Mouse (Mus musculus) c-Kit-positive CD71-positive TER-119-positive erythroid progenitor cells, embryonic 14.5 days (primary cell): Measurements from ENCODE around the gene Nipsnap2.
"Not testable (repeated sequence)": the region's sequence is repeated elsewhere in the genome, so short reads cannot be mapped to it uniquely, and the experiment has no call there.

ENCODE experiments used
- DNase-seq: peaks from one replicate; pipeline ENCODE4 v3.0.0-alpha.2; 2013; ENCODE audit warnings: low spot score

Gene Nipsnap2

DNA sequence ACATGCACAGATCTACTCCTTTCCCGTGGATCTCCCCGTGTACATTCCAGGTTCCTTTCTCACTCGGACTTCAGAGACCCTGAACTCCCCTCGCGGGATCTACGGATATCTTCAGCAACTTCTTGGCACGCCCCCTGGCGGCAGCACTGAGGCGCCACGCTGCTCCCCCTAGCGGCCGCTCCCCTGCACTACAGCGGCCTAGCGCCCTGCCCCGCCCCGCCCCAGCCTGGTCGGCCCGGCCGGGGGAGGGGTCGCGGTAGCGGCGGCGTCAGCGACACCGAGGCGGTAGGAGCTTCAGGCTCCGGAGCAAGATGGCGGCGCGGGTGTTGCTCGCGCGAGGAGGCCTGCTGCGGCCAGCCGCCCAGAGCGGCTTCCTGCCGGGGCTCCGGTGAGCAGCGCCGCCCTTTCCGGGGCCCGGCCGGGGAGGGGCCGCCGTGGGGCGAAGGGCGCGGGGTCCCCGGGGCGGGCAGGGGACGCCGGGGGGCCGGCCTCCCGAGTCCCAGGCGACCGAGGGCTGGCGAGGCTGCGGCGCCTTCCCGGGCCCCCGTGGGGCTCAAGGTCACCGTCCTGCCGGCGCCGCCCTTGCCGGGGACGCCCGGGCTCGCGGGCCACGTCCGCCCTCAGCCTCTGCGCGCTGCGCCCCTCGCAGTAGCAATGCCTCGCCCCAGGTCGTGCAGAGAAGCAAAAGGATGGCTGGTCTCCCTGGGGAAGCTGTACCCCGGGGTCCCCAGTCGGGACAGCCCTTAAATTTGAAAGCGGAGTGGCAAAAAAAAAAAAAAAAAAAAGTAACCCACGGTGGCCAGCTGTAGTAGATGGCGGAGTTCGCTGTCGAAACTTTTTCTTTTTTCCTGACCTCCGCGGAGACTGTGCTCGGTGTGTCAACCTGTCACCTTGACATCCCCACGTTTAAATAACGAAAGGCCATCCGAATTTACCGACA is at the start of gene Nipsnap2:
TSS of gene Nipsnap2 (plus strand) at position 230 of the 940 bp plus-strand sequence.
- DNase-seq: peak; percentile 82

GRCm38 (mm10) chr5:129685141-129685540 is 39.7 kb upstream of the Nipsnap2 start:
- DNase-seq: not testable (repeated sequence)

DNA sequence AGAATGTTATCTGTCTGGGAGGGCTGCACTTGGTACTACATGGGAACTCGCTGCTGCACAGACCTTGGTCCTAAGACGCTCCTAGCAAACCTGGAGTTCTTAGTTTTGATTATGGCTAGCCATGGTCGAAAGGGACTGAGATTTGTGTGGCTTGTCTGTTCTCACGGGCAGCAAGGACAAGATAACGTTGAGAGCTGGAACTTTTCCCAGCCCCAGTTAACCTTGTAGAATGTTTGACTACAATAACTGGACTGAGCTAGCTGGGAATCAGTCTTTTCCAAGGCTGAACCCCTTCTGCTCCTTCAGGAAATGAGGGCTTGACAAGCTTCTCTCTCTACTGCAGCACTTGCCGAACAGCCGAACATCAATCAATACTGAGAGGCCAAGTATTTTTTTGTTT is 37.2 kb upstream of the Nipsnap2 start:
- DNase-seq: no peak

GRCm38 (mm10) chr5:129690528-129690927 is 34.3 kb upstream of the Nipsnap2 start:
- no peak for DNase-seq

DNA sequence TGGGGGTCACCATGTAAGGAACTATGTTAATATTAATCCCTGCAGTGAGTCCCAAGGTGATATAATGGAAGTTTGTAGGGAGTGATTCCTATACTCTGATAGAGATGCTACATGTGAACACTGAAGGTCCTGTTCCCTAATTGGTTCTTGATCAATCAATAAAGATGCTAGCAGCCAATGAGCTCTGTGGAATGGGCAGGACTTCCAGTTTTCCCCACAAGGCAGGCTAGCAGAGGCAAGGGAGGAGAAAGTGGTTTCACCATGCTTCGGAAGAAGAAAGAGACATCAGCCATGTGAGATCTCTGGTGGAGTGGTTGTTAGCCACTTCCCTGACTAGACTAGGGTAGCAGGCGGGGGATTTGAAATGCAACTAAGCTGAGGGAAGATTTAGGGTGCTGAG is 24.4 kb upstream of the Nipsnap2 start:
- no peak for DNase-seq

GRCm38 (mm10) chr5:129701706-129702105 is 23.2 kb upstream of the Nipsnap2 start:
- DNase-seq: no peak

DNA sequence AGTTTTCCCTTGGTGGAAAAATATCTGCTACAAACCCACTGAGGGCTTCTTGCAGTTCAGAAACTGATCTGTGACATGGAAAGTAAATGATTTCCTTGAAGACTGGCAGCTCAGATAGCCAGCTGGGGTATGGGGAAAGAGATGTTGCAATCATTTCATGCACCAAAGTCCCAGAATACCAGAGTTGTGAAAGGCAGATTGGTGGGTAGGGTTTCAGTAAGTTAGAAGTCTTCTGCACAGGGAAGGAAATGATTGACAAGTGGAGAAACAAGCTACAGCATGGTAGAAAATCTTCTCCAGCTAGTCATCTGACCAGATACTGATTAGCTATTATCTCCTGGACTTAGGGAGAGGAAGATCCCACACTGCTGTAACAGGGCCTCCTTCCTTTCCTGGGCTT is 21.5 kb upstream of the Nipsnap2 start:
- no peak for DNase-seq

- no peak for DNase-seq
These were observed 16.5 kb upstream of the Nipsnap2 start, which contains the start of gene Sept14 for GRCm38 (mm10) chr5:129708412-129708811. Gene Sept14 (minus strand): TSS chr5:129708512.

- DNase-seq: peak; percentile 94
These were observed 9.5 kb upstream of the Nipsnap2 start, which contains the start of gene Mrps17 for GRCm38 (mm10) chr5:129715326-129715861. Gene Mrps17 (plus strand): TSS chr5:129715497.

DNA sequence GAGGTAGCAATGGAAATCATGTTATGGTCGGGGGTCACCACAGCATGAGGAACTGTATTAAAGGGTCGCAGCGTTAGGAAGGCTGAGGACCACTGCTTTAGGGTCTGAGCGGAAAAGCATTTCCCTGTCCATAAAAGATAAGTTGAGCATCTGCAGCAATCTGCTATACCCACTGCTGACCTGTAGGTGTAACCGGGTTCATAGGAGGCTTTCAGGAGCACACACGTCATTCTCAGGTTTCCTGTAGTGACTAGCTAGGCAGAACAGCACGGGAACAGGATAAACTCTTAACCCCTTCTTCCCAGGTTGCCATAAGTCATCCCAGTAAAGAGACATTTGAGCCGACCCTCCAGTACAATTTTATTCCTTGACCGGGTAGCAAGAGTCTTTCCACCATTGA is 7.8 kb upstream of the Nipsnap2 start:
- no peak for DNase-seq

DNA sequence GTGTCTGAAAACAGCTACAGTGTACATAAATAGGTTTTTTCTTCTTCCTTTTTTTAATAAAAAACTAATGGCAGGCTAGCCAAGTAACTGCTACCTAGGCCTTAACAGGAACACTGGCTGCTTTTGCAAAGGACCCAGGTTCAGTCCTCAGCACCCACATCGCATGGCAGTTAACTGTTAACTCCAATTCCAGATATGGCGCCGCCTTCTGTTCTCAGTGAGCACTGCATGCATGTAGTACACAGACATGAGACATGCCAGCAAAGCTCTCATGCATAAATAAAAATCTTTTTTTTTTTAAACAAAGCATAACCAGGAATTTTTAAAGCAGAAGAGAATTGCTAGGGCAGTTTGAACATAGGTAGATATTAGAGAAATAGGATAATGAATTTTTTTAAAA is 4.7 kb upstream of the Nipsnap2 start:
- no peak for DNase-seq

DNA sequence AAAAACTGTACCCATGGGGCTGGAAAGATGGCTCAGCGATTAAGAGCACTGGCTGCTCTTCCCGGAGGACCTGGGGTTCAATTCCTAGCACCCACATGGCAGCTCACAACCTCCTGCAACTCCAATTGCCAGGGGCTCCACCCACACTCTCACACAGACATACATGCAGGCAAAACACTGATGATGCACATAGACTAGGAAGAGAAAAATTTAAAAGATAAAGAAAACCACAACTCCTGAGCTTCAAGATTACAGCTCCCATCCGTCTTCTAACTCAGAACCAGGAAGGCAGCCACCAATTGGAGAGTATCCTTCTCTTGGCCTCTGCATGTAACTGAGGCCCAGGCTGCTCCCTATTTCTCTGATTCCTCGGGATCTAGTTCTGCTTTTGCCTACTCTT is 595 bp upstream of the Nipsnap2 start:
- DNase-seq: peak; percentile 57

- DNase-seq: no peak
These were observed 1.0 kb downstream of the Nipsnap2 start for GRCm38 (mm10) chr5:129725774-129726392.

DNA sequence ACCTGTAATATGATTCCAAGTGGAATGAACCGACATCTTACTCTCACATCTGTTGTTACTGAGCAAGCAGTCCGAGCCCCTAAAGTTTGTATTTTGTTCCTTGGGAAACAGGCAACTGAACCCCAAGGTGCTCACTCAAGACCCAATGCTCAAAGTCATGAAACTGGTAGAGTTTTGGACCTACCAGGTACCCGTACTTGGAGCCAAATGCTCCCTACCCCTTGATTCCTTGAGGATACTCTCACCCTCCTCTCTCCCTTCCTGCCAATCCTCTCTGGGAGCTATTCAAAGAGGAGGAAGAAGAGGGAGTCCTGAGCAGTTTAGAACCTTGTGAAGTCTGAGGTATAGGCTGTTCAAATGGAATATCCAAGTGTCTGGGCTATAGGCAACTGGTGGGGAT is 1.9 kb downstream of the Nipsnap2 start:
- no peak for DNase-seq

DNA sequence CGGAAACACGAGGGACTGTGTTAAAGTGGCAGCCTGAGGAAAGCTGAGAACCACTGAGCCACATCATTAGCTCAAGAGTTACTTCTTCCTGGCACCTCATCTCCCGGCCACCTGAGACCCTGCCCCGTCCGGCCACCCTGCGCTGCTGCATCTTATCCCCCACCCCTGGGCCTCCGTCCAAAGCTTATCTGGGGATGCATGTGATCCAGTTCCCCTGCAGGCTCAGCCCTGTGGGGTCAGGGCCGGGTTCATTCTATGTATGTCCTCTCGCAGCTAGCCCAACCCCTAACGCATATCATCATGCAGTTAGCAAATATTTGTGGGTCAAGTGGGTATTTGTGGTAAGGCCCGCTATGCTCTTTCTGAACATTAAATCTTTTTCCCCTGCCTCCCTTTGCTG is 4.4 kb downstream of the Nipsnap2 start:
- DNase-seq: no peak

DNA sequence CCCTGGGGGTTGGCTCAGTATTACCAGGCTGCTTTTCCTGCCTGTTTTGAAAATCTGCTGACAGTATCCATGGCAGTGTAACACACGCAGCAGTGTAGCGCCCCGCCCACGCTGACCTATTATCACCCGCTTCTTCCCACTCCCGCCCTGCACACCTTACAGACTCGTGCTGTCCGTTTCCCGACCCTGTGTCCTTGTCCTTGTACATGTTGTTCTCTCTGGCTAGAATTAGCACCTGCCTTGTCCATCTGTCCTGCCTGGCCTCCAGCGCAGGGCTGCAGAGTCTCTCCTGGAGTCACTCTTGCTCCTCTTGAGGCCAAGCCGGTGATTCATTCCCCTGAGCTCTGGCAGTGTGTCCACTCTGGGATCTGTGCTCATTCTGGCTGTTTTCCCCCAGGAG is 5.5 kb downstream of the Nipsnap2 start:
- no peak for DNase-seq

- no peak for DNase-seq
These were observed 6.2 kb downstream of the Nipsnap2 start for GRCm38 (mm10) chr5:129731021-129731420.

- DNase-seq: no peak
These were observed 16.1 kb downstream of the Nipsnap2 start for GRCm38 (mm10) chr5:129740976-129741375.

GRCm38 (mm10) chr5:129742903-129743488 is 18.1 kb downstream of the Nipsnap2 start:
- DNase-seq: peak; percentile 56

GRCm38 (mm10) chr5:129744050-129744449 is 19.2 kb downstream of the Nipsnap2 start:
- DNase-seq: no peak

- DNase-seq: no peak
These were observed 32.0 kb downstream of the Nipsnap2 start for GRCm38 (mm10) chr5:129756886-129757285.

GRCm38 (mm10) chr5:129759929-129760480 is 35.1 kb downstream of the Nipsnap2 start:
- no peak for DNase-seq
